Mouse (Mus musculus) heart, embryonic 12.5 days (tissue): ENCODE measurements around the gene Slc39a11. TPM values are rescaled to one million over a fixed set of nuclear protein-coding genes. Genes with fewer than 3 reads are reported as not detected.

Experiments used
- ATAC-seq: fragments of 200-750 bp; cut with Nextera tagmentation; 2 replicates; pipeline ENCODE4 v1.8.0; 2017; ENCODE audit warnings: moderate TSS enrichment, moderate library complexity; ENCODE audit not compliant: insufficient number of reproducible peaks, low FRiP score
- H3K27ac ChIP-seq: fragments of 300-500 bp; sonication (generic); 2 replicates; pipeline ENCODE4 v1.5.1; 2016; ENCODE audit warnings: mild to moderate bottlenecking, moderate library complexity; ENCODE audit not compliant: poor library complexity, severe bottlenecking
- H3K27me3 ChIP-seq: fragments of 300-500 bp; sonication (generic); replicated peaks from 2 replicates; pipeline ENCODE4 v1.6.1; 2016; ENCODE audit warnings: mild to moderate bottlenecking, moderate library complexity
- H3K36me3 ChIP-seq: fragments of 300-500 bp; sonication (generic); 2 replicates; pipeline ENCODE4 v1.6.1; 2016; ENCODE audit warnings: mild to moderate bottlenecking, moderate library complexity
- H3K4me1 ChIP-seq: fragments of 300-500 bp; sonication (generic); replicated peaks from 2 replicates; pipeline ENCODE4 v1.6.1; 2016; ENCODE audit warnings: mild to moderate bottlenecking
- H3K4me2 ChIP-seq: fragments of 300-500 bp; sonication (generic); 2 replicates; pipeline ENCODE4 v1.6.1; 2016; ENCODE audit warnings: mild to moderate bottlenecking, moderate library complexity
- H3K4me3 ChIP-seq: fragments of 300-500 bp; sonication (generic); 2 replicates; pipeline ENCODE4 v1.5.1; 2016; ENCODE audit warnings: mild to moderate bottlenecking
- H3K9ac ChIP-seq: fragments of 300-500 bp; sonication (generic); 2 replicates; pipeline ENCODE4 v1.6.1; 2016; ENCODE audit warnings: mild to moderate bottlenecking, moderate library complexity
- H3K9me3 ChIP-seq: fragments of 300-500 bp; sonication (generic); replicated peaks from 2 replicates; pipeline ENCODE4 v1.6.1; 2016; ENCODE audit warnings: mild to moderate bottlenecking, moderate library complexity
- WGBS: fragments of 180-500 bp; shearing (Covaris S2); methylation state at CpG from one replicate; pipeline ENCODE4 v1.1.7; 2016; 5-methylcytosine and 5-hydroxymethylcytosine counted together
- polyA plus RNA-seq: library from polyadenylated mRNA; unstranded; fragments of >200 nt; fragmentation: Nextera tagmentation; extraction: Ambion mirVana; gene quantifications from 2 replicates; pipeline ENCODE4 v1.2.1, GENCODE M21; 2016

Slc39a11 gene
- polyA plus RNA-seq, 1 experiment from 2014 or later, result 19.0 TPM

DNA sequence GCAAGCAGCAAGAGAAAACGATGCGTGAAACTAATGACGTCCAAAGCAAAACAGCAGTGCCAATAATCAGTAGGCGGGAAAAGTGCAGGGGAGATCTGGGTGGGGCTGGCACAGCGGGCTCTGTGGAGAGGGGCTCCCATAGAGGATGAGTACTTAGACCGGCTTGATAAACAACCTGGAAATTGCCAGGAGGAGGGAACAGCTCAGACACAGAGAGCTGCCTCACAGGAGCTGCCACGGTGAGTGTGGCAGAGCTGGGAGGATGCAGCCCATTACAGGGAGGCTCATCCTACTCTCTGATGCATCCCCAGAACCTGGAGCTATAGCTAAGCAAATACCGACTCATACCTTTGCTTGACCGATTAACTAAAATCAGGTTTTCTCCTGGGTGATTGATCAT, 224.0 kb downstream of the Slc39a11 start:
- H3K27me3 ChIP-seq, result peaks cover 18% of the 10 kb centered on the region
- H3K4me2 ChIP-seq, result no peak overlapping the region
- H3K9me3 ChIP-seq, result no peaks in the 10 kb centered on the region
- no peak overlapping the region for H3K9ac ChIP-seq
- ATAC-seq, result no peak
- WGBS, result 61% methylated on average over 9 of the region's 9 CpGs
- H3K4me3 ChIP-seq, result no peak overlapping the region
- H3K36me3 ChIP-seq, result no peaks in the 10 kb centered on the region
- 0 out of 2 replicates have a peak, but pooled peaks cover 3% of the 10 kb centered on the region for H3K4me1 ChIP-seq
- no peak overlapping the region for H3K27ac ChIP-seq

- peaks cover 18% of the 10 kb centered on the region for H3K27me3 ChIP-seq
- H3K4me2 ChIP-seq, result no peak overlapping the region
- H3K4me3 ChIP-seq, result no peak overlapping the region
- no peak for ATAC-seq
- H3K36me3 ChIP-seq, result no peaks in the 10 kb centered on the region
- WGBS, result 63% methylated on average over 3 of the region's 3 CpGs
- H3K27ac ChIP-seq, result no peak overlapping the region
- no peak overlapping the region for H3K9ac ChIP-seq
- H3K4me1 ChIP-seq, result 0 out of 2 replicates have a peak, but pooled peaks cover 4% of the 10 kb centered on the region
- H3K9me3 ChIP-seq, result no peaks in the 10 kb centered on the region
Observed at GRCm38 (mm10) chr11:113425454-113425853, 224.4 kb downstream of the Slc39a11 start.

- Histone ChIP-seq H3K9me3 (no peaks in the 10 kb centered on the region), H3K27me3 (peaks cover 16% of the 10 kb centered on the region), H3K9ac (no peak overlapping the region), H3K36me3 (no peaks in the 10 kb centered on the region), H3K4me2 (no peak overlapping the region), H3K4me1 (0 out of 2 replicates have a peak, but pooled peaks cover 4% of the 10 kb centered on the region), H3K4me3 (no peak overlapping the region), H3K27ac (no peak overlapping the region)
- no peak for ATAC-seq
- 87% methylated on average over 3 of the region's 4 CpGs for WGBS
Observed at GRCm38 (mm10) chr11:113424765-113425164, 225.1 kb downstream of the Slc39a11 start.

DNA sequence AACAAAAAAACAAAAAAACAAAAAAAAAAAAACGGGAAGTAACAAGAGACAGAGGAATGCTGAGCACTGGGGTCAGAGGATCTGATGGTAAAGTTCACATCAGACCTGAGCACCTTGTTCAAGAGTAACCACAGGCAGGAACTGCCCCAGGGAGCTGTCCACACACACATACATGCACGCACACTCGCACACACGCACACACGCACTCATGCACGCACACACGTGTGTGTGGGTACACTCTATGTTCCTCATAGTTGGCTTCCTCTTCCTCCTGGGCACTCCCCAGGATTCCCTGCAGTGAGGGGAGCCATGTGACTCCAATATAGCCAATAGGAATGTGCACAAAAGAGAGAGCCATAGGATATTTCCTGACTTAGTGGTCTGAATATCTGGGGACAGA, 227.3 kb downstream of the Slc39a11 start:
- H3K4me1 ChIP-seq, result 0 out of 2 replicates have a peak, but pooled peaks cover 4% of the 10 kb centered on the region
- H3K27ac ChIP-seq, result no peak overlapping the region
- H3K27me3 ChIP-seq, result peaks cover 6% of the 10 kb centered on the region; the same call in 1 of the 2 replicates
- 88% methylated on average over 7 of the region's 7 CpGs for WGBS
- no peak overlapping the region for H3K4me3 ChIP-seq
- no peak overlapping the region for H3K9ac ChIP-seq
- peaks cover 4% of the 10 kb centered on the region; the same call in 1 of the 2 replicates for H3K9me3 ChIP-seq
- H3K4me2 ChIP-seq, result no peak overlapping the region
- H3K36me3 ChIP-seq, result no peaks in the 10 kb centered on the region
- ATAC-seq, result no peak

DNA sequence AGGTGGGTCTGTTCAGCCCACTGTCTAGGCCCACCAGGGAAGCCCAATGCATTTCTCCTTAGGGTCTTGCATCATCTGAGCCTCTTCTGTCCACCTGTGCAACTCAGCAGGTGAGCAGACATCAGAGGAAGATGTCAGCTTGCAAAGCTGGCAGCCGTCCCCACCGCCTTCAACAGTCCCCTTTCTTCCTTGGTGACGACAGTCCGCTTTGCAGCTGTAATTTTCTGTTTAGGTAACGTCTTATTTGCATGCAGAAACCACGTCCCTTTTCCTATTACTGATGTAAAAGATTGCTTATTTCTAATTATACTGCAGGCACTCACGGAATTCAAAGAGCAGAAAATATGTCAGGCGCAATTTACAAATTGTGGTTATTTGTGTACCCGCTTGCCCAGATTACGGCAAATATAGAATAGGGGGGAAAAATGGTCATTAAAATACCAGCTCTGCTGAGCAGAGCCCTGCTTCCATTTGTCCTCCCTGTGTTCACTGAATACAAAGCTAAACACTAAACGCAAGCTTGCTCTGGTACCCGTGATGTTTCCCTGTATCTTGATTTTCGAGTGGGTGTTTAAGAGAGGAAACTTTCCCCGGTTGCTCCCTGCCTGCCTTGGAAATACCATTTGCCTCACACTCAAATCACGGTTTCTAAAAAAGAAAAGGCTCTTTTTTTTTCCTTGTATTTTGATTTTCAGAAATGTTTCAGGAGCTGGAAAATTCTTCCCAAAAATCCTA, 230.8 kb downstream of the Slc39a11 start:
- Histone ChIP-seq H3K36me3 (no peaks in the 10 kb centered on the region), H3K4me1 (0 out of 2 replicates have a peak, but pooled peaks cover 4% of the 10 kb centered on the region), H3K4me2 (no peak overlapping the region), H3K9me3 (peaks cover 4% of the 10 kb centered on the region; the same call in 1 of the 2 replicates), H3K4me3 (no peak overlapping the region), H3K27ac (no peak overlapping the region), H3K27me3 (0 out of 2 replicates have a peak, but pooled peaks cover 2% of the 10 kb centered on the region), H3K9ac (no peak overlapping the region)
- 80% methylated on average over 15 of the region's 15 CpGs for WGBS
- no peak for ATAC-seq

DNA sequence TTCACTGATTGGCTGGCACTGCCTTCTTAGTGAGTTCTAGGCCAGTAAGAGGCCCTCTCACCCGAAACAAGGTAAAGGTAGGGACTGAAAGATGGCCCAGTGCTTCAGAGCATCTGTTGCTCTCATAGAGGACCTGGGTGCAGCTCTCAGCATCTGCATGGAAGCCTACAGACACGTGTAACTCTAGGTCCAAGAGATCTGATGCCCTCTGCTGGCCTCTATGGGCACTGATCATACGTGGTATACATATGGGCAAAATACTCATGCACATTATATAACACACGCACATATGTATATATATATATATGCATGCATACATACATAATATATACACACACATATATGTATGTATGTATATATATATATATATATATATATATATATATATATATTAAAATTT, 231.9 kb downstream of the Slc39a11 start:
- 80% methylated on average over 4 of the region's 4 CpGs for WGBS
- H3K4me2 ChIP-seq, result no peak overlapping the region
- H3K4me1 ChIP-seq, result 0 out of 2 replicates have a peak, but pooled peaks cover 4% of the 10 kb centered on the region
- ATAC-seq, result no peak
- peaks cover 4% of the 10 kb centered on the region; the same call in 1 of the 2 replicates for H3K9me3 ChIP-seq
- no peak overlapping the region for H3K9ac ChIP-seq
- 0 out of 2 replicates have a peak, but pooled peaks cover 2% of the 10 kb centered on the region for H3K27me3 ChIP-seq
- H3K27ac ChIP-seq, result no peak overlapping the region
- H3K36me3 ChIP-seq, result no peaks in the 10 kb centered on the region
- no peak overlapping the region for H3K4me3 ChIP-seq

GRCm38 (mm10) chr11:113412545-113412944, 237.3 kb downstream of the Slc39a11 start:
- H3K27ac ChIP-seq, result no peak overlapping the region
- no peak overlapping the region for H3K4me3 ChIP-seq
- no peak overlapping the region for H3K4me2 ChIP-seq
- H3K36me3 ChIP-seq, result no peaks in the 10 kb centered on the region
- WGBS, result 87% methylated on average over 4 of the region's 4 CpGs
- no peaks in the 10 kb centered on the region for H3K9me3 ChIP-seq
- no peak for ATAC-seq
- no peaks in the 10 kb centered on the region for H3K27me3 ChIP-seq
- H3K4me1 ChIP-seq, result no peaks in the 10 kb centered on the region
- H3K9ac ChIP-seq, result no peak overlapping the region

DNA sequence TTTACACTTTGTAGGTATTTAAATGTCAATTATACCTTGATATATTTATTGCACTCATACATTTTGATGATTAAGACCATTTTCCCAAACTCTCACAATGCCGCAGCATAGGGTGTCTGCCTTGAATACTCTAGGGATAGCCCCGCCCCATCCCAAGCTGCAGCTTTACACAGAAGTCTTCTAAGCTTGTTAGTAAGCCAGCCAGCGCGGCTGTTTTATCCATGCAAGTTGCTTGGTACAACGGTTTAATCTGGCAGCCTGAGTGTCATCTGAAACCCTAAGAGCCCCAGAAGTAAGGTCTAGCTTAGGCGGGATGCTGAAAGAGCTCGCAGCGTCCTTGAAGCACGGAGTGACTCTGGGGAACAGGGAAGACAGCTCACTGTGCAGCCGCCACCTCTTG, 238.1 kb downstream of the Slc39a11 start:
- WGBS, result 61% methylated on average over 10 of the region's 10 CpGs
- Histone ChIP-seq H3K4me2 (no peak overlapping the region), H3K36me3 (no peaks in the 10 kb centered on the region), H3K4me1 (no peaks in the 10 kb centered on the region), H3K9me3 (no peaks in the 10 kb centered on the region), H3K9ac (no peak overlapping the region), H3K27ac (no peak overlapping the region), H3K4me3 (no peak overlapping the region), H3K27me3 (no peaks in the 10 kb centered on the region)
- no peak for ATAC-seq

GRCm38 (mm10) chr11:113409121-113409520, 240.8 kb downstream of the Slc39a11 start:
- no peak for ATAC-seq
- no peaks in the 10 kb centered on the region for H3K36me3 ChIP-seq
- H3K4me3 ChIP-seq, result no peak overlapping the region
- no peak overlapping the region for H3K4me2 ChIP-seq
- no peaks in the 10 kb centered on the region for H3K9me3 ChIP-seq
- no peaks in the 10 kb centered on the region for H3K4me1 ChIP-seq
- H3K27me3 ChIP-seq, result no peaks in the 10 kb centered on the region
- H3K27ac ChIP-seq, result no peak overlapping the region
- H3K9ac ChIP-seq, result no peak overlapping the region
- 87% methylated on average over 9 of the region's 9 CpGs for WGBS

GRCm38 (mm10) chr11:113407474-113407873, 242.4 kb downstream of the Slc39a11 start:
- H3K27me3 ChIP-seq, result no peaks in the 10 kb centered on the region
- no peak overlapping the region for H3K27ac ChIP-seq
- H3K4me2 ChIP-seq, result no peak overlapping the region
- WGBS, result 87% methylated on average over 4 of the region's 4 CpGs
- H3K4me3 ChIP-seq, result no peak overlapping the region
- no peaks in the 10 kb centered on the region for H3K4me1 ChIP-seq
- no peaks in the 10 kb centered on the region for H3K36me3 ChIP-seq
- ATAC-seq, result no peak
- H3K9me3 ChIP-seq, result no peaks in the 10 kb centered on the region
- H3K9ac ChIP-seq, result no peak overlapping the region

DNA sequence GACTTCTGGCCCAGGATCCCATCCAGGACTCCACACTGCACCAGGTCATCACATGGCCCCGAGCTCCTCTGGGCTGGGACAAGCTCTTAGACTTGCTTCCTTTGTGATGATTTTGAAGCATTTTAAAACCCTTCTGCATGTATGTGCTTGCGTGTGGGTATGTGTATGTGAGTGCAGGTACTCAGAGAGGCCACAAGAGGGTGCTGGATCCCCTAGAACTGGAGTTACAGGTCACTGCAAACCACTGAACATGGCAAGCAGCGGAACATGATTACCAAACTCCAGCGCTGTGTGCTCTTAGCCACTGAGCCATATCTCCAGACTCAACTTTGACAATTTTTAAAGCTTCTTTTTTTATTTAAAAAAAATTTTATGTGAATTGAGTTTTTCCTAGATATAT, 249.0 kb downstream of the Slc39a11 start:
- no peaks in the 10 kb centered on the region for H3K36me3 ChIP-seq
- 88% methylated on average over 4 of the region's 4 CpGs for WGBS
- no peaks in the 10 kb centered on the region for H3K4me1 ChIP-seq
- no peak overlapping the region for H3K9ac ChIP-seq
- no peak overlapping the region for H3K4me2 ChIP-seq
- no peak overlapping the region for H3K4me3 ChIP-seq
- no peak overlapping the region for H3K27ac ChIP-seq
- H3K27me3 ChIP-seq, result no peaks in the 10 kb centered on the region
- H3K9me3 ChIP-seq, result peaks cover 12% of the 10 kb centered on the region
- no peak for ATAC-seq
